Mouse (Mus musculus) monocyte, adult 5-6 weeks (primary cell): ENCODE data around the gene Spag7. TPM values are rescaled to one million over a fixed set of nuclear protein-coding genes. Genes with fewer than 3 reads are reported as not detected.

ENCODE experiments used
- ATAC-seq: fragments of 153-309, 156-312 bp; replicated peaks from 2 replicates; pipeline ENCODE4 v1.8.0; 2017; ENCODE audit warnings: mild to moderate bottlenecking; ENCODE audit not compliant: low TSS enrichment, insufficient number of reproducible peaks, severe bottlenecking, poor library complexity, low FRiP score
- total RNA-seq: library from RNA; stranded (forward); fragments of 200-1000, 200-491, 200-594 nt; gene quantifications from 3 replicates; pipeline ENCODE4 v1.2.3, GENCODE M21; 2017

The Spag7 gene
- total RNA-seq, 1 experiment from 2014 or later: 78.2 TPM

- ATAC-seq: no peak
These were observed 8.6 kb downstream of the Spag7 start for GRCm38 (mm10) chr11:70660571-70660970.

GRCm38 (mm10) chr11:70658942-70659341 is 10.3 kb downstream of the Spag7 start:
- no peak for ATAC-seq

GRCm38 (mm10) chr11:70658521-70658920 is 10.7 kb downstream of the Spag7 start:
- ATAC-seq: no peak

GRCm38 (mm10) chr11:70657991-70658390 is 11.2 kb downstream of the Spag7 start:
- ATAC-seq: no peak

- ATAC-seq: no peak
These were observed 11.6 kb downstream of the Spag7 start for GRCm38 (mm10) chr11:70657573-70657972.

- ATAC-seq: no peak
These were observed 12.3 kb downstream of the Spag7 start, which contains the start of gene Eno3 for GRCm38 (mm10) chr11:70656964-70657363. Gene Eno3 (plus strand): TSS chr11:70657202.

- no peak for ATAC-seq
These were observed 12.7 kb downstream of the Spag7 start for GRCm38 (mm10) chr11:70656456-70656927.

- no peak for ATAC-seq
These were observed 13.4 kb downstream of the Spag7 start for GRCm38 (mm10) chr11:70655571-70656455.

GRCm38 (mm10) chr11:70654923-70655570 is 14.2 kb downstream of the Spag7 start:
- 0 out of 2 replicates have a peak, but pooled peaks have one; percentile 9 for ATAC-seq

GRCm38 (mm10) chr11:70654198-70654922 is 14.9 kb downstream of the Spag7 start, which contains the start of gene Pfn1:
Gene Pfn1 (minus strand): TSS chr11:70654644.
- peak; percentile 38; the same call in 1 of the 2 replicates for ATAC-seq

GRCm38 (mm10) chr11:70653345-70654197 is 15.6 kb downstream of the Spag7 start:
- ATAC-seq: no peak

- no peak; the same call in 1 of the 2 replicates for ATAC-seq
These were observed 16.3 kb downstream of the Spag7 start for GRCm38 (mm10) chr11:70652884-70653344.

GRCm38 (mm10) chr11:70652029-70652883 is 17.0 kb downstream of the Spag7 start:
- no peak for ATAC-seq

- ATAC-seq: no peak
These were observed 17.8 kb downstream of the Spag7 start for GRCm38 (mm10) chr11:70651391-70651790.

GRCm38 (mm10) chr11:70650322-70651175 is 18.7 kb downstream of the Spag7 start:
- ATAC-seq: no peak

GRCm38 (mm10) chr11:70649185-70649734 is 20.0 kb downstream of the Spag7 start:
- no peak for ATAC-seq
